Mouse (Mus musculus) thymus, postnatal 4 days (tissue): Measurements from ENCODE around the gene Cradd.
A peak's percentile ranks its signal among the peaks of the same experiment; 100 is the strongest.

Experiments
- DNase-seq: peaks from one replicate; pipeline ENCODE4 v3.0.0; 2021

Cradd gene

DNA sequence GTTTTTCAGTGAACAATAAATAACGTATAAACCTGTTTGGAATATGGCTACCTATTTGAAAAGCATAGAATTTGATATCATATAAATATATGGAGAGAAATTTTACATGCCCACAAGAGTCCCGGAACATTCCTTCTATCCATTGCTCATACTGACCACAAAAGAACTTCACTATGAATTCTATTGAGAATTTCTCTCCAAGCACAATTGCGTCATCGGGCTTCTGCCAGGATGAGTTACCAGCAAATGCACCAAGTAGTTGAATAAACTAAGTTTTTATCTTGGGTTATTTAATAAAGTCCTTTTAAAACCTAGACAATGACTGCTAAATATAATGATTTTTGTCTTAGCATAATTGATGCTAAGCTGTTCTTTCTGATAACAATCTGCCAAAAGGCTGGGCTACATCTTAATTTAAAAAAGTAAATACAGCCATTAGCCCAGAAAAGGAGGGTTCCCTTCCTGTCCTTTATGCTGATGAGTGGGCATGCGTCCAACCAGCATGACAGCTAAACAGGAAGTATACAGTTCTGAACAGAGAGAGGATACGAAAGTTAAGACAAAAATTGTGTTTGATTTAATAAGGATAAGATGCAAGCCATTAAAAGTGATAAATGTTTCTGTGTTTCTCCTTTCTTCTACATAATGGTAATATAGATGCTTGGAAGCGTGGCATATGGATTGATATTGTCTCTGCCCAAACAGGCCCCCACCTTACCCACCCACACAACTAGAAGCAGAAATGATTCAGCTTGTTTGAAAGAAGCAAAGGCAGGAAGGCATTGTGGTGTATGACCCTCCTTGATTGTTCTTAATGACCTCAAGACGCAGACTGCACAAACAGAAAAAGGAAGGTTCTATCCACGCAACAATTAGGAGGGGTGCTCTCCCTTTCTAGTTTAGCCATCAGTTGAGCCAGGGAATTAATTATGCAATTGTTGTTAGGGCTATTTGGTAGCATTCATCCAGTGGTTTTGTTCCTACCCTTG, 6.7 kb upstream of the Cradd start:
- no peak for DNase-seq

DNA sequence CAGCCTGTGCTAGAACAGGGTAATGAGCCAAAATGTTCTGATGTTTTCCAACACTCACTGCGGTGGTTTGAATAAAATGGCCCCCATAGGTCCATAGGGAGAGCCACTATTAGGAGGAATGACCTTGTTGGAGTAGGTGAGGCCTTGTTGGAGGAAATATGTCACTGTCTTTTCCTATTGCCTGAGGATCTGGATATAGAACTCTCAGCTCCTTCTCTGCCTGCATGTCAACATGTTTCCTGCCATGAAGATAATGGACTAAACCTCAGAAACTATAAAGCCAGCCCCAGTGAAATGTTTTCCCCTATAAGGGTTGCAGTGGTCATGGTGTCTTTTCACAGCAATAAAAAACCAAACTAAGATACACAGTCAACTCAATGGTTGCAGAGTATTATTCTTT, 6.0 kb upstream of the Cradd start:
- DNase-seq: no peak

DNA sequence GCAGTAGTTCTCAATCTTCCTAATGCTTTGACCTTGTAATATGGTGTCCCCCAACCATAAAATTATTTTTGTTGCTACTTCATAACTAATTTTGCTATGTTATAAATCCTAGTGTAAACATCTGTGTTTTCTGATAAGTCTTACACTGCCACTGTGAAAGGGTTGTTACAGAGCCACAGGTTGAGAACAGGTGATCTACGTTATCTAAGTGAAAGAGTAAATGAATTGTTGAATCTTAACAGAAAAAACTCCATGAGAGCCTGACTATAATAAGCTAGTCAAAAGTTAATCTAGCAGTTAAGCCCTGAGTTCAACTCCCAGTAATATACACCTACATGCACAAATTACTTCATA, 322 bp upstream of the Cradd start:
- no peak for DNase-seq

DNA sequence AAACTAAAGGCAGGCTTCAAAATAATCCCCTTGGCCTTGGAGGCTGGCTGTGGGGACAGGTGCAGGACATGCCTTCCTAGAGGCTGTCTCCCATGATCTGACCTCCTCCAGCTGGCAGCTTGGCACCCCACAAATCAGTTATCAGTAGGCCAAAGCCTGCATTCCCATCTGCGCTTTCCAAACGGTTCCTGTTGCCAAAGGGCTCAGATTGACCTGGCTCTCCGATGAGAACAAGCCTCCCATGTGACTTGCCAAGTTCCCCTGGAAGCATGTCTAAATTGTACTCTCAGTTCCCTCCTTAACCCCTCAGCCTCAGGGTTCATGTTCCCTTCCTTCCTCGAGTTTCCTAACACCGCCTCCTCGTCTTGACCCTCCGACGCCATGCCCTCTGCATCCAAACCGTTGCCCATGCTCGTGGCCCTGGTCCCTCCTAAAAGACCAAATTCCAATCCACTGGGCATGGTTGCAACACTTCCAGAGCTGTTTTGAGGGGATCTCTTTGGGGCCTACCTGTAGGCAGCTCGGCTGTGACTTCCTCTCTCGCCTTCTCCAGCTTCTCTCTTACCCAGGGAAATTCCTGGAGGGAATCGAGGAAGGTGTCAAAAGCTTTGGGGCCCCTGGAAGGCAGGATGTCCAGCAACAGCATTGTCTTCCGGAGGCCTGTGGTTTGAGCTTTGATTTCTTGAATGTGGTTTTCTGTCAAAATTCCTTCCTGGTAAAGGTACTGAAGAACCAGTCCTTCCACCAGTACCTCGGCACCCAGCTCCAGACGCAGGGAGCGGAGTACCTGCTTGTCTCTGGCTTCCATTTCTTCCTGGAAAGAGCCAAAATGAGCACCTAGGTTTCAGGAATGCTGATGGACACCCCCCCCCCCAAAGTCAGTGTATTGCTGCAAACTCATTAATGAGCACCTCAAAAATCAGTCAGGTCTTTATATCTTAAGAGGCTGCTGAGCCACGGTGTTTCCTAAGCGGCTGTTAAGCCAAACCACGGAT, 1.6 kb downstream of the Cradd start:
- DNase-seq: no peak

DNA sequence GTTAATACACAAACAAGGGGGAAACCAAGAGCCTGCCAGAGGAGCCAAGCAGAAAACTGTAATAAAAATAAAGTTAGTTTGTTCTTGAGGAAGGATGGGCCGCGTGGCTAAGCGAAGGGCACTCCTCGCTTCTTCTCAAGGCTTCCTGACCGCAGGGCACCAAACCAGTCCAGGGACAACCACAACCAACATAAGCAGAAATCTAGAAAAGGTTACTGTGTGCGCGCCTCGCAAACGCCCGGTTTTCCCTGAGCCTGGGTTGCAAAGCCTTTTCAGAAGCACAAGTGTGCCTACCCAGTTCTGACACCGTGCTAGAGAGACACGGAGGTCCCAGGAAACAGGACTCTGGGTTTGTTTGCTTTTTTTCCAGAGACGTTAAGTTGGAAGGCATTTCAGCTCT, 4.9 kb downstream of the Cradd start:
- no peak for DNase-seq

DNA sequence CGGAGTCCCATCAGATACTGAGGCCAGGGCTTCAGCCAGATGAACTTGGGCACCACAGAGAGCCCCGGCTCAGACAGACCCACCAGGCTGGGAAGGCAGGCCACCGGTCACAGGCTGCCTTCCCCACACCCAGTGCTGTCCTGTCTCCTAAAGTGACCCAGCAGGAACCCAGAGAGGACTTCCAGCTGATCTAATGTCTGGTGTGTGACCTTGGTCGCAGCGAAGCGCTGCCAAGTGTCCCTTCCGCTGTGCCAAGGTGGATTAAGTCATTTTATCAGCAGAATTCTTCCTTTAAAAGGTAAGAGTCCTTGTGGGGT, 5.6 kb downstream of the Cradd start:
- DNase-seq: no peak

DNA sequence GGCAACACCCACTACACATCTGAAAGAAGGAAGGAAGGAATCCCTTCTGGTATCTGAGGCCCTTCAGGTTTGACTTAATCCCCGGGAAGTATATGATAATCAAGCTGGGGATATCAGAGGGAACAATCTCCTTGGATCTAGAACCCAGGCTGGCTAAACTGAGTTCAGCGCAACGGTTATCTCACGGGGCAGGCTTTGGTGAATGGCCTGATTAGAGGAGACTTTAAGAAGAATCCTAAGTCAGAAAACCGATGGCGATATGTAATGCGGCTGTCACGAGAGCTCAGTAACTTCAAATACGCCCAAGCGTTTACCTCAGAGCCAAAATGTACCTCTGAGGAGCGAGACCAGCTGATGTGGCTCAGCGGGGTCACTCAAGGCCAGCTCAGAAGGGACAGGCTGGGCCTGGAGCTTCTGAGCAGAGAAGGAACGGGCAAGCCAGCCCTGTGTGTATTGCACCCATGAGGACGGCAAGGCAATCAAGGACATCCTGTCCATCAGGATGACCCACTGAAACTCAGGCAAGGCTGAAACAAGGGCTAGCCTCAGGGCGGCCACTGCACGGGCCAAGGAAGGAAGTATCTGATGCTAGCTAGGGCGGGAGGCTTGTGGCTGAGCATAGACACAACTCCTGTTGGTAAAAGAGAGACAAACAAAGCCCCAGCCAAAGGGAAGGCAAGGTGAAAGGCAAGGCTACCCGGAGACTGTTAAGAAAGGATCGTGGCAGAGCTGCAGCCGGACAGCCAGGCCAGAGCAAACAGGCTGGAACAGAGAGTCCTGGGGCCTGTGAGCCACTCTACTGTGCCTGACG, 6.1 kb downstream of the Cradd start:
- DNase-seq: no peak

DNA sequence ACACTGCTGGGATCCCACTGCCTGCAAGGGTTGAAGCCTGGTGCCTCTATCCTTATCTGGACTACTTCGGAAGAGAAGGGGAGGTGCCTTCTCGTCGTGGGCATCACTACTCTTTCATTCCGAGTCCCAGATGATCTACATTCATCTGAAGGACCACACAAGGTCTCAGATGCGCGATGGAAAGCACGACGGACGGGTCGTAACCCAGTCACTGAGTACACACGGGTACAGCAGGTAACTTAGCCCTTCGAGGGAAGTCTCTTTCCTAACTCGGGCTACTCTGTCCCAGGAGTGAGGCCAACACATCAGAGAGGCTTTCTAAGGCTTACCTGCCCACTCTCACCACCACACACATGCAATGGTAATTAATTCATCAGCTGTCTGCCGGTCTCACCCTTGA, 6.8 kb downstream of the Cradd start:
- DNase-seq: no peak

DNA sequence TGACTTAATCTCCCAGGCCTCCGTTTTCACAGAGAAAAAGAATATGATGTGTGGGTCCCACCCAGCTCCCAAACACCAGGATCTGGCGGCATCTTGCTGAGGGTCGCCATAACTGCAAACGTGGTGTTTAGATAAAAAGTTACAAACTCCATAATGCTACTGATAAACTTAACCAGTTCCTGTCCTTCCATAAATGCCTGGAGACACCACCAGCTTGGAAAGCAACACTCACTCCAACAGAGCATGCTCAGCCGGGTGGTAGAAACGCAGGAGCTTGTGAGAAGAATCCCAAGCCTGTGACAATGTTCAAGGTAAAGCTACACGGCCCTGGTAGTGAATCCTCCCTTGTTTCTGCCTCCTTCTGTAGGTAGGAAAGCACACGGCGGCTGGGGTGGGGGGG, 7.3 kb downstream of the Cradd start:
- DNase-seq: no peak

DNA sequence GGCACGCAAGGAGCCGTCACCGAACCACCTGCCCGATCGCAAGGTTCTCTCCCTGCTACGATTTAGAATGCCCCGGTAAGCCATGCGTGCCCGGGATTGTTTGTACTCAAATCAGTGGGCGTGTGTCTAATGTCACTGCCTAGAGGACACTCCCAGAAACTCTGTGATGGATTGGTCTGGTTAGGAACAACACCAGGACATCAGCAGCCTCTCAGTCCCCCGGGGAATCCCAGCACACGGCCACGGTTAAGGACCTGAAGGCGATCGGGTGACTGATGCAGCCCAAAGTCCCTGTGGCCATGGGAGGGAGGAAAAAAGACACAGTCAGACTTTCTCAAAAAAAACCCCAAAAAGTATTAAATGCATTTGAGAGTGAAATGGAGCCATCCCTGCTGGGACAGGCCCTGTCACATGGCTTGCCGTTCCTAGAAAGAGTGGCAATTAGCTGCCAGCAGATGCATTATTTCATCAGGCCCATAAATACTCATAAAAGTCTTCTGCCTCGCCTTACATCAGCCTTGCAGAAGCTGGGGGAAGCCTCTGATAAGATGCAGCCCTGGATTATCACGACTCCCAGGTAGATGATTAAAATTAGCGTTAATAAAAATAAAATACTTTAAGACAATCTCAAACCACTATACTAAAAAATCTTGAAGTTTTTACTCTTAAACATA, 8.0 kb downstream of the Cradd start:
- no peak for DNase-seq

DNA sequence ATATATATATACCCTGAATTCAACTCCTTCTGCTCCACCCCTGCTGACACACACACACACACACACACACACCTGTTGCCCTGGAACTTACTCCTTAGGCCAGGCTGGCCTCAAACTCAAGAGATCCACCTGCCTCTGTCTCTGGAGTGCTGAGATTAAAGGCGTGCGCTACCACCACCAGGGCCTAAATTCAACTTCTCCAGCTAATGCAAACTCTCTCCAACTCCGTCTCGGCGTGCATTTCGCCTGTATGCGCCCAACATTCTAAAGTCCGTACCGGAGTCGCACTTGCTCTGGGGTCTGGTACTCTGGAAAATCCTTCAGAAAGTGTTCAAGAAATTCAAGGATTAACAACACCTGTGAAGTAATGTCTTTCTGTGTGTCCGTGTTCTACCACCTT, 8.6 kb downstream of the Cradd start:
- DNase-seq: no peak

DNA sequence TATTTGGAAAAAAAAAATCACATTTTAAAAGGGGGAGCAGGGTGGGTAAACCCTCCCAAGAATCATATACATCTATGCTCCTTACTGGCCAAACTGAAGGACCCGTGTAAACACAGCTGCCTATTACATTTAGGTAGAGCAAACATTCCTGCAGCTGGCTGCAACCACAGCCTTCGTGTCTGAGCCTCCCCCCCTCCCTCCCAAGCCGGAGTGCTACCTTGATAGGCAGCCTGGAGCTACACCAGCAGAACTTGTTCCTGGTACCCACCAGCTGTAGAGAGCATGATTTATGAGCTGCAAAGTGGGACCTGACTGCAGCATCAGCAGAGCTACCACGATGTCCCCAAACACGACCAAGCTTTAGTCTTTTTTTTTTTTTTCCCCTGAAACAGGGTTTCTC, 9.9 kb downstream of the Cradd start:
- DNase-seq: peak; percentile 44

DNA sequence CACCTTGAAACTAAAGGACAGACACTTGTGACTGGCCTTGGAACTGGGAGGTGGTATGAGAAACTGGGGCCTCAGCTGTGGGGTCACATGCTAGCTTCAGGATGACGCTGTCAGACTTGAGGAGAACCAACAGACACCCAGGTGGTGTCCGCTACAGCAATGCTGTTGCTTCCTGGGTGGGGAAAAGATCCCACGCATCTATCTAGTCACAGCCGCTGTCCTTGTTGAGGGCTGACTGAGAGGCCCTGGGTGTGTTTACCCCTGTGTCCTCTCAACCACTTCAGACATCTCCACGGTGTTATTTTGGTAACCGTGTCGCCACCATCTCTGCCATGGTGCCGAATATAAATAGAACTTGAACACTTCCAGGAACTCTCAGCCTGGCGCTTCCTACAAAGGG, 10.4 kb downstream of the Cradd start:
- DNase-seq: peak; percentile 33

DNA sequence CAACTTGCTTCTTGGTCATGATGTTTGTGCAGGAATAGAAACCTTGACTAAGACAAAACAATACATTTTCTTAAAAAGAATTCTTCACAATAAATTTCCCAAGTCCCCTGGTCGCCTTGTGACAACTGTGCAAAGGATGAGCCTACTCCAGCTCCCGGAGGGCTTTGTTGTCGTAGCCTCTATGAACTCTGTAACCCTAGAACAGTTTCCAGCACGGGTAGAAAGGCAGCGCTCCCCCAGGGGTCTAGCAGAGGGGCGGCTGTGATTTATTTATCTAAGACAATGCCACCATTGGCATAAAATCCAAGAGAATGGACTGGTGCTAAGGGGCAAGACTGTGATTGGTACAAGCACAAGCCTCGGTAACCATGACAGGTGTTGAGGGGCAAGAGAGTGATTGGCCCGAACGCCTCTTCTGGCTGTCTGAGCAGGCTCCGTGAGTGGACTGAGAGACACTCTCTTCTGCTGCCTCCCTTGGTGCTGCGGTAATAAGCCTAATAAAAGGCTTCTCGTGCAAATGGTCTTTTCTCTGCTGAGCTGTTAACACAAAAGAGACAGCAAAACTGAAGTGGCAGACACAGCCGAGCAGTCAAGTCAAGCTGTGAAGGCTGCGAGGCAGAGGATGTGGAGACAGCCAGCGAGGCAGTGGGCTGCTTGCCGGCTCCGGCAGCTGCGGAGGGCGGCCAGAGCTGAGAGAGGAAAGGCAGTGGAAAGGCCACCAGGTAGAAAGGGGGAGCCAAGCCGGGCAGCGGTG, 13.1 kb downstream of the Cradd start:
- no peak for DNase-seq

DNA sequence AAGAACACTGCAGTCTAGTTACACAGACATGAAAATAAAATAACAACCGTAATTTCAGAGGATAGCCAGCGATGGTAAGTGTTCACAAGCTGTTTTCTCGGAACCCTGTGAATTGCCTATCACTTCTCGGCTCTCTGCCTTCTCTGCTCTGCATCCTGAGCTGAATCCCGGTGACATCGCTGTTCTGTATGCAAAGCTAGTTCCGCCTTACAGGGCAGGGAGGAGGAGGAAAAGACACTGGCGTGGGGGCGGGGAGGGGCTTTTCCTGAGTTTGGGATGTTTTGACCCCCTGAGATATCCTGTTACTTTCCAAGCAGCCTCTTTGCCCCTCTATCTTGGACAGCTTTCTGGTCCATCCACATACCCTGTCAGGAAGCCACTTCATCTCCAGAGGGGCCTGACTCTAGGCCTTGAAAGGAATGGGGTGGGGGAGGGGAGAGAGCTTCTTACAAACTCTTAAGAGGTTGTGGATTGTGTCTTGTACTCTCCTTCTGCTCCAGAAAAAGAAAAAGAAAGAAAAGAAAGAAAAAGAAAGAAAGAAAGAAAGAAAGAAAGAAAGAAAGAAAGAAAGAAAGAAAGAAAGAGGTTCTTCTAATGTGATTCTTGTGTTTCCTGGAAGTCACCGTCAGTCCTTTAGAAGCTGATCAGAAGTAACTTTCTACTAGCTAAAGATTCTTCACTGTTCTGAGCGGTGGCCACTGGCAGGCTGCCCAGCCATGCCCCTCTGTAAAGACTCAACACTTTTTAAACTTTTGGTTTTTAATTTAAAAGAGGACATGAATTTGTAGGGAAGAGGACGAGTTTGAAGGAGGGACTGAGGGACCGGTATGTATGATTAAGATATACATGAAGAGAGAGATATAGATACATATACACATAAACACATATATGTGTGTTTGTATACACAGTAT, 14.3 kb downstream of the Cradd start:
- no peak for DNase-seq

DNA sequence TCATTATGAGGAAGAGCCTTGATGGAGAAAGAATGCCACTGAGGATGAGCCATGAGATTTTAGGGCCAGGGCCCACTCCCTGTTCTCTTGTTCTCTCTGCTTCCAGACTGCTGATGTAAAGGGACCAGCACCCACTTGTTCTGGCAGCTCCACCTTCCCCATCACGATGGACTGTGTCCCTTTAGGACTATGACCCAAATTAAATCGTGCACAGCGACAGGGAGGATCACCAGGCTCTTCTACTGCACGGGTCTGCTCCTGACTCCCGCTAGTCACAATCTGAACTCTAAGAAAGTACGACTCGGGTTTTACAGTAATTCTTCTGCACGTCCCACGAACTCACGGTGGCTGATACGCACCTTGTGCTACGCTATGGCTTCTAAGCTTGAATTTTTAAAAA, 14.9 kb downstream of the Cradd start:
- no peak for DNase-seq

DNA sequence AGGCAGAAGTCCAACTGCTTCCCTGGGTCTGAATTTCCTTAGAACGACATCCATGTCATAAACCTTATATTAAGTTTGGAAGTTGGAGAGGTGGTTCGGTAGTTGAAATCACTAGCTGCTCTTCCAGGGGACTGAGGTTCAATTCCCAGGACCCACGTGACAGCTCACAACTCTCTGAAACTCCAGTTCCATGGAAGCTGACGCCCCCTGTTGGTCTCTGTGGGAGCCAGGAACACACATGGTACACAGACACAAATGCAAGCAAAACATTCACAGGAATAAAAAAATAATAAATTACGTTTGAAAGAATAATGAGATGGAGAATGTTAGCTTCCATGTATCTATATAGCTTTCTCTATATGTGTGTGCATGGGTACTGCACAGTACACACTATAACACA, 16.0 kb downstream of the Cradd start:
- no peak for DNase-seq

DNA sequence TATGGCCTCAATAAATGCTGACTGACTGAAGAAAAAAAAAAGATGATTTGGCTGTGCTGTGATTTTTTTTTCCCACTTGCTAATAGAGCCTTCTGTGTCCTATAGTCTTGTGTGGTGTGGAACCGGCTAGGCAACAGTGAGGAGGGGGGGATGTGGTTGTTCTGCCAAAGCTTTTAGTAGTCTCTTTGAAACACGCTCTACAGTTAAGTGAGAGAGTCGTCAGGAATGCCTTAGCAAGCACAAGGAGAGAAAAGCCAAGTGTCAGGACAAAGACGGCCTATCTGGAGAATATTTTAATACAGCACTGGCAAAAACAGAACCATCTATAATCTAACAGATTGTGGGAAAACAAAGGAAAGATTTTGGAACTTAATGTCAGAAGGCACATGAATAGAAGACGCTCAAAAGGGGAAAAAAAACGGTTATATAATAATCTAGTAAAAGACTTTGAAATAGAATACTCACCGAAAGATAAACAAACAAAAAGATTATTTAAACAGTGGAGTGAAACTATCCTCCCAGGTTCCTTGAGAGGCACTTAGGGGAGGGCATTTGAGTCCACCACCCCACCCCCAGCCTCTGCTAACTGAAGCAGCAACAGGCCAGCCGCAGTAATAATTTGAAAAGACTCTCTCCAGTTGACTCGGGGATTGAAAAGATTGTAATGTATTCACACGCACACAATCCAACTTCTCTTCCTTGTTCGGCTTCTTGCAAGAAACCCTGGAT, 16.9 kb downstream of the Cradd start:
- DNase-seq: no peak

DNA sequence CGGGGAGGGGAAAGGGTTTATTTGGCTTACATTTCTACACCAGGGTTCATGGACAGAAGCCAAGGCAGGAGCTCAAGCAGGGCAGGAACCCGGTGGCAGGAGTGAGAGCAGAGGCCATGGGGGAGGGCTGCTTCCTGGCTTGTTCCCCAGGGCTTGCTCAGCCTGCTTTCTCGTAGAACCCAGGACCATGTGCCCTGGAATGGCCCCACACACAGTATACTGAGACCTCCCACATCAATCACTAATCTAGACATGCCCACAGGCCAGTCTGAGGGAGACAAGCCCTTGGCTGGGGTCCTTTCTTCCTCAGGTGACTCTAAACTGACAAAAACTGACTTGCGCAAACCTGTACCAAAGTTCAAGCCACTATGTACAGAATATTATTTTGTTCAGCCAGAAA, 19.7 kb downstream of the Cradd start:
- DNase-seq: no peak
